Mouse (Mus musculus) kidney, postnatal 4 days (tissue): ENCODE measurements around the gene Nphp1.

Experiments
- DNase-seq, 2 experiments: peaks; one replicate each; pipeline ENCODE4 v3.0.0; 2021; ENCODE audit warnings: mixed read lengths in 2 of 2

Gene Nphp1

GRCm38 (mm10) chr2:127742637-127743036 is 46.1 kb downstream of the Nphp1 start:
- no peak for DNase-seq

- no peak for DNase-seq
These were observed 47.8 kb downstream of the Nphp1 start for GRCm38 (mm10) chr2:127740756-127741519.

- no peak for DNase-seq
These were observed 50.8 kb downstream of the Nphp1 start for GRCm38 (mm10) chr2:127737885-127738284.

- DNase-seq, result no peak
These were observed 52.0 kb downstream of the Nphp1 start for GRCm38 (mm10) chr2:127736631-127737209.

GRCm38 (mm10) chr2:127735512-127736145 is 53.1 kb downstream of the Nphp1 start:
- DNase-seq, result no peak

GRCm38 (mm10) chr2:127734889-127735288 is 53.8 kb downstream of the Nphp1 start:
- no peak for DNase-seq

- DNase-seq, result peak in 1 of 2 experiments; percentile 37
These were observed 58.2 kb downstream of the Nphp1 start for GRCm38 (mm10) chr2:127730301-127730997.

GRCm38 (mm10) chr2:127729671-127730070 is 59.0 kb downstream of the Nphp1 start, which contains the start of gene Mall:
Gene Mall (minus strand): TSS chr2:127729932.
- peak; percentile 17 to 35 for DNase-seq

- DNase-seq, result peak in 1 of 2 experiments; percentile 22
These were observed 59.8 kb downstream of the Nphp1 start for GRCm38 (mm10) chr2:127728661-127729450.

GRCm38 (mm10) chr2:127728146-127728545 is 60.6 kb downstream of the Nphp1 start:
- no peak for DNase-seq

- DNase-seq, result no peak
These were observed 65.5 kb downstream of the Nphp1 start for GRCm38 (mm10) chr2:127723193-127723592.

GRCm38 (mm10) chr2:127722176-127722892 is 66.4 kb downstream of the Nphp1 start:
- peak; percentile 82 to 90 for DNase-seq

- DNase-seq, result no peak
These were observed 69.7 kb downstream of the Nphp1 start for GRCm38 (mm10) chr2:127718839-127719468.

- no peak for DNase-seq
These were observed 74.0 kb downstream of the Nphp1 start for GRCm38 (mm10) chr2:127714726-127715125.

- no peak for DNase-seq
These were observed 79.9 kb downstream of the Nphp1 start for GRCm38 (mm10) chr2:127708792-127709191.

- DNase-seq, result no peak
These were observed 80.6 kb downstream of the Nphp1 start for GRCm38 (mm10) chr2:127708060-127708459.

GRCm38 (mm10) chr2:127705267-127705666 is 83.4 kb downstream of the Nphp1 start:
- DNase-seq, result no peak
